Mouse (Mus musculus) C2C12 (cell line): Measurements from ENCODE around the gene Sirt2. TPM values are rescaled to one million over a fixed set of nuclear protein-coding genes. Genes with fewer than 3 reads are reported as not detected.

Source experiments
- H3K27me3 ChIP-seq: one replicate; pipeline ENCODE4 v1.6.1; 2011; ENCODE audit not compliant: control insufficient read depth, insufficient read depth, insufficient read length
- H3K36me3 ChIP-seq: one replicate; pipeline ENCODE4 v1.6.1; 2011; ENCODE audit not compliant: control insufficient read depth, insufficient read depth
- H3K4me3 ChIP-seq: one replicate; pipeline ENCODE4 v1.5.1; 2011; ENCODE audit warnings: mild to moderate bottlenecking, control low read depth; ENCODE audit not compliant: poor library complexity, insufficient read depth, severe bottlenecking
- H3K79me2 ChIP-seq: one replicate; pipeline ENCODE4 v1.6.1; 2011; ENCODE audit not compliant: control insufficient read depth, insufficient read depth
- H3K79me3 ChIP-seq: one replicate; pipeline ENCODE4 v1.6.1; 2011; ENCODE audit warnings: low read depth, control low read depth
- H3ac ChIP-seq: one replicate; pipeline ENCODE3; 2011; ENCODE audit warnings: low read depth; ENCODE audit not compliant: control insufficient read depth, insufficient read length
- CEBPB ChIP-seq: IDR thresholded peaks from one replicate; pipeline ENCODE4 v1.6.1; 2011; ENCODE audit warnings: low read depth, mild to moderate bottlenecking, control low read depth, moderate library complexity
- CTCF ChIP-seq: IDR thresholded peaks from one replicate; pipeline ENCODE4 v1.5.1; 2011; ENCODE audit not compliant: control insufficient read depth, insufficient read depth, insufficient read length
- FOSL1 ChIP-seq: IDR thresholded peaks from one replicate; pipeline ENCODE4 v1.8.0; 2011; ENCODE audit warnings: mild to moderate bottlenecking, low read length; ENCODE audit not compliant: poor library complexity, insufficient read depth, severe bottlenecking
- MAX ChIP-seq: IDR thresholded peaks from one replicate; pipeline ENCODE4 v1.6.1; 2011; ENCODE audit warnings: mild to moderate bottlenecking, control low read depth
- MYOD1 ChIP-seq: IDR thresholded peaks from one replicate; pipeline ENCODE4 v1.6.1; 2011; ENCODE audit warnings: low read depth; ENCODE audit not compliant: control insufficient read depth, insufficient read length
- MYOG ChIP-seq: IDR thresholded peaks from one replicate; pipeline ENCODE4 v1.6.1; 2011; ENCODE audit not compliant: control insufficient read depth, insufficient read length; ENCODE audit errors: extremely low read depth
- USF1 ChIP-seq: IDR thresholded peaks from one replicate; pipeline ENCODE4 v1.6.1; 2011; ENCODE audit warnings: low read depth, mild to moderate bottlenecking, control low read depth, moderate library complexity
- polyA plus RNA-seq: library from polyadenylated mRNA; unstranded; fragments of >200 nt; fragmentation: generic; extraction: Trizol; gene quantifications from one replicate; pipeline ENCODE4 v1.2.1, GENCODE M21; 2012; ENCODE audit warnings: missing spikeins

Gene Sirt2
- polyA plus RNA-seq, 1 experiment: 48.9 TPM

DNA sequence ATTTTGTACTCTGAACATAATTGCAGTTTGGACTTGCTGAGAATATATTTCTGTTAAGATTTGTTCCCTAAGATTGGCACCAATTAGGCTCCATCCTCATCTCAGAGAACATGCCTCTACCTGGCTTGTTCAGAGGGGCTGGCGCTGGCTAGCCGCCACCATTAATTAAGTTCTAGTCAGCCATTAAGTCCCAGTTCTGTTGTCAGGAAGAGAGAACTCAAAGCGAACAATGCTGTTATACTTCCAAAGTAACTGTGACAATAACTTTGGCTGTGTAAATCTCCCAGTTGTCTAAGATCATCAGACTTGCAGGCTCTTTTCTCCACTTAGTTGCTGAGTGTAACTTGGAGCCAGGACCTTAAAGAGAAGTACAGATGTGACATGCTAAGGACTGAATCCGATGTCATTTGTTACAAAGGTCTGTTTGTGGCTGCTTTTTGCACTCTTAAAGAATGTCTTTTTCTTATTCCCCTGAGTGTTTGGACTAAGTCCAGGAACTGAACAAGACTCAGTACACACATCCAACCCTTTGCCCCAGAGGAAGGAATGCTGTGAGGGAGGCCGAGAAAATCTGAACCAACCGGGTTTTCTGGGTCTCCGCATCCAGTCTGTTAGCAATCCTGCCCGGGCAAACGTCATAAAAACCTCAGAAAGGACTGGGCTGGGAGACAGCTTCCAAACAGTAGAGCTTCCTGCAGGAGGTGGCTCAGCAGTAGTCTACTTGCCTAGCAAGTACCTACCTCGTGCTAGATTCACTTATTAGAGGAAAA lies 35.6 kb downstream of the Sirt2 start:
- H3ac ChIP-seq: no peak overlapping the region
- no peak overlapping the region for H3K4me3 ChIP-seq
- TF ChIP-seq MYOD1: no peak
- no peak for TF ChIP-seq MAX
- TF ChIP-seq MYOG: no peak
- TF ChIP-seq USF1: no peak
- no peak for TF ChIP-seq FOSL1
- TF ChIP-seq CEBPB: no peak
- no peak for TF ChIP-seq CTCF
- H3K79me3 ChIP-seq: no peaks in the 10 kb centered on the region
- H3K79me2 ChIP-seq: no peaks in the 10 kb centered on the region
- H3K27me3 ChIP-seq: no peaks in the 10 kb centered on the region
- no peaks in the 10 kb centered on the region for H3K36me3 ChIP-seq

DNA sequence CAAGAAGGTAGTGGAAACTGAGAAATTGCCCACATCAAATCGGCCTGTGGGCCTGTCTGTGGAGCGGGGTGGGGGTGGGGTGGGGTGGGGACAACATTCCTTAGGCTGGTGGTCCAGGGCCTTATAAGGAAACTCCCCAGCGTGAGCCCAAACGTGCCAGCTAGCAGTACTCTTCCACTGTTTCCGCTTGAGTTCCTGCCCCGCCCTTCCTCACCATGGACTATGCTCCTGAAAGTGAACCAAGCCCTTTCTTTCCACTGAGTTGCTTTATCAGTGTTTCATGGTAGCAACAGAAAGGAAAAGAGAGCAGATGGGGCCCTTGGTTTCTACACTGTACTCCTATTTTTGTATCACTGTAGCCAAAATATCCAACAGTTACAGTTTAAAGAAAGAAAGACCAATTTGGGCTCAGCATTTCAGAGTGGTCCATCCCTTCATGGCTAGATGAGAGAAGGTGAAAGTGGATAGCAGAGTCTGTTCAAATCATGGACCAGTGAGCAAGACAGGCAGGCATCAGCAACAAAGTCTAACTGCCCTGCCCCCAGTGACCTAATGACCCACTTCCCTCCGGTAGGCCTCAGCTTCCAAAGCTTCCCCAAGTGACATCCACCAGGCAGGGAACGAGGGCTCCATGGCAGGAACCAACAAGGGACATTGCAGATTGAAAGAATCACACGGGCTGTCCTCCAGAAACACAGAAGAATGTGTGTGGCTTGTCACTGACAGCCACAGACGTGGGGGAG lies 36.5 kb downstream of the Sirt2 start:
- Histone ChIP-seq H3K79me3 (no peaks in the 10 kb centered on the region), H3K79me2 (no peaks in the 10 kb centered on the region), H3K4me3 (no peak overlapping the region), H3ac (no peak overlapping the region), H3K27me3 (no peaks in the 10 kb centered on the region), H3K36me3 (no peaks in the 10 kb centered on the region)
- TF ChIP-seq CTCF (no peak), CEBPB (no peak), MYOG (no peak), USF1 (no peak), MAX (no peak), FOSL1 (no peak), MYOD1 (no peak)

DNA sequence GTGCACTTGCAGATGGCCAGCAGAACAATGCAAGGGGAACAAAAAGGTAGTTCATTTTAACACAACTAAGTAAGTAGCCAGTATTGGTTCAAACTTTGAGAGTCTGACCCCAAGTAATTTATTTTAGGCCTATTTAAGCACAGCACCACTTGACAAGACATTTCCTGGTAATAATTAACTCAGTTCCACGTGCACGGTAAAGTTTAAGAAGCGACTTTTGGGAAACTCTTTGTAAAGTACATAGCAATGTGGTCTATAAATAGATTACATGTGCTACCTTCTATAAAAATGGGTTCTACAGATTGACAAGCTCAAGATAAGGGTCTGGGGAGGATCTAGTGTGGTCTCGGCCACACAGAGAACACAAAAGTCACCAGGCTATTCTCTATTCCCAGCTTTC lies 37.2 kb downstream of the Sirt2 start:
- Histone ChIP-seq H3K79me2 (no peaks in the 10 kb centered on the region), H3ac (no peak overlapping the region), H3K79me3 (no peaks in the 10 kb centered on the region), H3K4me3 (no peak overlapping the region), H3K36me3 (no peaks in the 10 kb centered on the region), H3K27me3 (no peaks in the 10 kb centered on the region)
- TF ChIP-seq CTCF: no peak
- no peak for TF ChIP-seq MYOD1
- TF ChIP-seq MAX: no peak
- TF ChIP-seq FOSL1: no peak
- TF ChIP-seq USF1: no peak
- TF ChIP-seq CEBPB: no peak
- TF ChIP-seq MYOG: no peak

DNA sequence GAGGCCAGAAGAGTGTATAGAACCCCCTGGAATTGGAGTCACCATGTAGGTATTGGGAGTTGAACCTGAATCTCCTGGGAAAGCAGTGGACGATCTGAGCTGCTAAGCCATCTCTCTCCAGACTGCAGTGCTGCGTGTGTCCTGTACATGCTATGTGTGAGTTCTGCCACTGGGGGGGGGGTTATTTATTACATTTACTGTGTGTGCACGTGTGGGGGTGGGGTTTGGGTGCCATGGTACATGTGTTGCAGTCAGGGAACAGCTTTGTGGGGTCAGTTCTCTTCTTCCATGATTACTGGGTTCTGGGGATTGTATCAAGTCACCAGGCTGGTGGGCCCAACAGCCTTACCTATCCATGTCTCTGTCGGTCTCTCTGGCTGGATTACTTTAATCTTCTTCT lies 40.3 kb downstream of the Sirt2 start:
- Histone ChIP-seq H3ac (no peak overlapping the region), H3K36me3 (peaks cover 4% of the 10 kb centered on the region), H3K4me3 (no peak overlapping the region), H3K79me3 (peaks cover 5% of the 10 kb centered on the region), H3K79me2 (peaks cover 7% of the 10 kb centered on the region), H3K27me3 (no peaks in the 10 kb centered on the region)
- TF ChIP-seq CEBPB (no peak), USF1 (no peak), MYOG (no peak), MYOD1 (no peak), FOSL1 (no peak), CTCF (no peak), MAX (no peak)

DNA sequence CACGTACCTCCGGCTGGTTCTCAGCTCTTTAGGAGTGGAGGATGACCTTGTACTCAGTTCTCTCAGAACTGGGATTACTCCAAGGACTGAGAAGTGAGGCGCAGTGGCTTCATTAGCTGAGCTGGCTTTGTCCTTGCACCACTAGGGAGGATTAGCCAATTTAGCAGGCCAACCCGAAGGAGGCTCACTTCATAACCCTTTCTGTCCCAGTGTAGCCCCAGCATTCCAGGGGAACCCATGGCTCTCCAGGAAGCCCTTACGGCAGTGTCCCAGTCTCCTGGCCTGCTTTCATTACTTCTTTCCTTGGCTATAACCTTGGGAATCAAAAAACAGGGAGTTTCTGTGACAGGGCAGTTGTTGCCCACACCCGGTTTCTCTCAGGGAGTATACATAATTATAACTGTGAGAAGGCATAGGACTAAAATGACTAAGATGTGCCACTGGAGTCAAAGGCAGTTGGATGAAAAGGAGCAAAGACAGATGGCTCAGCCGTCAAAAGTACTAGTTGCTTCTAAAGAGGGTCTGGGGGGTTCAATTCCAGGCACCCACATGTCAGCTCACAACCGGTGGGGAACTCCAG lies 41.2 kb downstream of the Sirt2 start:
- Histone ChIP-seq H3K4me3 (no peak overlapping the region), H3K79me2 (peaks cover 15% of the 10 kb centered on the region)
- TF ChIP-seq USF1 (no peak), MYOD1 (no peak), CEBPB (no peak), MAX (no peak)

More for the DNA sequence above, 41.2 kb downstream of the Sirt2 start:
- Histone ChIP-seq H3K27me3 (no peaks in the 10 kb centered on the region), H3K79me3 (peaks cover 14% of the 10 kb centered on the region), H3K36me3 (peaks cover 12% of the 10 kb centered on the region), H3ac (peak overlapping the region; percentile 94)
